Mouse (Mus musculus) kidney, adult 9 months (tissue): Measurements from ENCODE around the gene Dgkz.

Experiments
- DNase-seq: peaks from one replicate; pipeline ENCODE4 v3.0.0; 2022

Gene Dgkz

GRCm38 (mm10) chr2:91916346-91916977 lies 59.2 kb downstream of the Dgkz start:
- no peak for DNase-seq

- DNase-seq: no peak
These were observed 62.1 kb downstream of the Dgkz start for GRCm38 (mm10) chr2:91913328-91914110.

- no peak for DNase-seq
These were observed 63.0 kb downstream of the Dgkz start for GRCm38 (mm10) chr2:91912616-91913015.

- no peak for DNase-seq
These were observed 69.5 kb downstream of the Dgkz start for GRCm38 (mm10) chr2:91906141-91906540.

GRCm38 (mm10) chr2:91904618-91905307 lies 70.9 kb downstream of the Dgkz start:
- DNase-seq: no peak

- DNase-seq: no peak
These were observed 72.3 kb downstream of the Dgkz start for GRCm38 (mm10) chr2:91903171-91903925.

GRCm38 (mm10) chr2:91902336-91902735 lies 73.3 kb downstream of the Dgkz start:
- no peak for DNase-seq

GRCm38 (mm10) chr2:91900431-91900830 lies 75.2 kb downstream of the Dgkz start:
- no peak for DNase-seq

GRCm38 (mm10) chr2:91899141-91899540 lies 76.5 kb downstream of the Dgkz start:
- DNase-seq: no peak

- DNase-seq: no peak
These were observed 77.7 kb downstream of the Dgkz start for GRCm38 (mm10) chr2:91897968-91898367.

- no peak for DNase-seq
These were observed 80.3 kb downstream of the Dgkz start for GRCm38 (mm10) chr2:91895401-91895800.

- DNase-seq: no peak
These were observed 80.9 kb downstream of the Dgkz start for GRCm38 (mm10) chr2:91894716-91895115.

- no peak for DNase-seq
These were observed 91.0 kb downstream of the Dgkz start for GRCm38 (mm10) chr2:91884616-91885015.

- no peak for DNase-seq
These were observed 91.7 kb downstream of the Dgkz start for GRCm38 (mm10) chr2:91883961-91884360.
